Mouse (Mus musculus): ENCODE data around the gene Itgam.

- TF ChIP-seq CHD2 (IDR thresholded peaks at IDR 0.05; ENCODE audit: low read depth, low read length) (no peak), HCFC1 (IDR thresholded peaks at IDR 0.05; ENCODE audit: borderline replicate concordance, insufficient read depth, low read length) (no peak), ZNF384 (IDR thresholded peaks at IDR 0.05; ENCODE audit: low read depth, low read length) (no peak)
Measured at GRCm38 (mm10) chr7:128058576-128058975, 3.9 kb upstream of the Itgam start.
